Mouse (Mus musculus): ENCODE results near the gene Hoxc9. TPM values are rescaled to one million over a fixed set of nuclear protein-coding genes. Genes with fewer than 3 reads are reported as not detected.

Gene Hoxc9
- polyA plus RNA-seq, 1 experiment from 2014 or later, result not detected

DNA sequence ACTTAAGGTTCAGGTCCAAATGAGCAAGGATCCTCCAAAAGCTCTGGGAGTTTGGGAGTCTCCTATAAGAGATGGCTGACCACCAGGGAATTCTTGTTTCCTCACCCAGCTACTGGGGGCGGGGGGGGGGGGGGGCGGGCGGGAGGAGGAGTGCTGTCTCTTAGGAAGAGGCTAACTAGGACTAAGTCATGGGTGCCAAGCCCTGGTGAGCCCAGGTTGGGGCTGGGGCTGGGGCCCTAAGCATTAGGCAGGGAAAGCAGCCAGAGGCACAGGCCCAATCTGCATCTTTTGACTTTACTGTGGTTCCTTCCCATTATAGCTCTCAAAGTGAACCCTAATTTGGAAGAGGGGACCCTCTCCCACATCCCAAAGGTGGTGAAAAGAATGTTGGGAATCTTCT lies 55.9 kb downstream of the Hoxc9 start:
- no peak overlapping the region for H3K4me3 ChIP-seq
- no peak overlapping the region for H3K9ac ChIP-seq
- no peak overlapping the region for H3K4me2 ChIP-seq
- peaks cover 9% of the 10 kb centered on the region for H3K4me1 ChIP-seq (replicated peaks)
- peaks cover 98% of the 10 kb centered on the region for H3K27me3 ChIP-seq
- H3K36me3 ChIP-seq, result no peaks in the 10 kb centered on the region
- no peak for ATAC-seq (replicated peaks; ENCODE audit: insufficient number of reproducible peaks, insufficient read depth, low FRiP score, low read depth)
- 5% methylated on average over 3 of the region's 3 CpGs for WGBS
- H3K27ac ChIP-seq, result no peak overlapping the region
- H3K9me3 ChIP-seq (replicated peaks), result no peaks in the 10 kb centered on the region

DNA sequence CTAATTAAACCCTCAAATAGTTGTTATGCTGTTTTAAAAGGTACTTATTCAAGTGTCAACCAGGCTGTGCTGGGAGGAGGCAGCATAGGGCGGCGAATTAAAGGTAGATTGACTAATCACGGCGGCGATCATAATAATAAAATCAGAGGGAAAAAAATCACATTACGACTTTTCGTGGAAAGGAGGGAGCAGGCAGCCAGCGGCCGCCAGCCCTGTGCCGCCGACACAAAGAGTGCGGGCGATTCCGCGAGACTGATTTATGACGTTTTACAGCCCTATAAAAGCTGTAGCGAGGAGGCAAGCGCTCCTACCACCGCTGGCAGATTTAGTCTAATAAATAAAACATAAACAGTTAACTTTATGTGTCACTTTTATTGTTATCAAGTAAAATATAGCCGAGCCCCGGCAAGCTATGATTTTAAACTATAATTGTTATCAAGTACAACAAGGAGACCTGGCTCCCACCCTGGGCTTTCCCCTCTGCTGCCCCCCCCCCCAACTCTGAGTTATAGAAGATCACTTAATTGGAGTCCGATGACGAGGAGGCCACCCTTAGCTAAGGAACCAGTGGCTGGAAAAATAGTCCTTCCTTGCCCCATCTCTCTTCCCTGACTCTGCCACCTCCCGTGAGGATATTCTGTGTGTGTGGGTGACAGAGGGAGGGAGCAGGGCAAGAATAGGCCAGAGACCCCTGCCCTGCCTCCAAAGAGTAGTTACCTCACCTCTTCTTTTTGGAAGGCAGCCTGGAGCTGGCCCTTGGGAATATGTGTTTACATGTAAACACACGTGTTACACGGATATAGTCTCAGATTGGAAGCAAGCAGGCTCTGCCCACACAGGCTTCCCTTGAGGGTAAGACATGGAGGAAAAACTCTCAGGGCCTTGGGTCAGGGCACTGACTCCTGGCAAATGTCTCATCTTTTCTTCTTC lies 56.7 kb downstream of the Hoxc9 start:
- Histone ChIP-seq H3K27me3 (peaks cover 98% of the 10 kb centered on the region), H3K4me3 (no peak overlapping the region), H3K36me3 (no peaks in the 10 kb centered on the region), H3K4me2 (no peak overlapping the region), H3K9me3 (replicated peaks) (no peaks in the 10 kb centered on the region), H3K4me1 (replicated peaks) (peaks cover 9% of the 10 kb centered on the region), H3K27ac (no peak overlapping the region), H3K9ac (no peak overlapping the region)
- 4% methylated on average over 26 of the region's 26 CpGs for WGBS
- ATAC-seq (replicated peaks; ENCODE audit: insufficient number of reproducible peaks, insufficient read depth, low FRiP score, low read depth), result no peak

DNA sequence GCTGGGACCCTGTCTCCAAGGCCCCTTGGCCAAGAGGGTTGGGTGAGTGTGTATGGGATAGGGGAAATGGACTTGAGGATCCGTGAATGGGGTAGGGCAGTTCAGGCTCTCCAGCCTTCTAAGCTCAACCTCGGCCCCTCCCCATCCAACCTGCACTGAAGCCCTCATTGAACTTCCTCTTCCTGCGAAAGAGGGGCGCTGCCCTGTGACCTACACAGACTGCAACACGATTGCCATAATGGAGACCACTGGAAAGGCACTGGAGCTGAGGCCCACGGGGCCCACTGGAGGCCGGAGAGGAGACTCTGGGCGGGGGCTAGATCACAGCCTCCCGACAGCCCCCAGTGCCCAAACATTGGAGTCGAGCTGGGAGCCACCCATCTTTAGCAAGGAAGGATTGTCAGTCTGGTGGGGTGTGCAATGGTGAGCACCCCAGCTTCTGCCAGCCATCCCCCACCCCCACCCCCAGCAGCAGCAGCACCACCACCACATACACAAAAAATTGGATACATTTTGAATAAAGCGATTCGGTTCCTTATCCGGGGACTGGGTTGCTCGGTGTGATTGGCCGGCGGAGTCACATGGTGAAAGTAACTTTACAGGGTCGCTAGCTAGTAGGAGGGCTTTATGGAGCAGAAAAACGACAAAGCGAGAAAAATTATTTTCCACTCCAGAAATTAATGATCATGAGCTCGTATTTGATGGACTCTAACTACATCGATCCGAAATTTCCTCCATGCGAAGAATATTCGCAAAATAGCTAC lies 58.0 kb downstream of the Hoxc9 start:
- Histone ChIP-seq H3K4me3 (peak overlapping the region; percentile 42), H3K36me3 (no peaks in the 10 kb centered on the region), H3K27ac (no peak overlapping the region), H3K9ac (no peak overlapping the region), H3K9me3 (replicated peaks) (no peaks in the 10 kb centered on the region), H3K4me2 (peak overlapping the region; percentile 51), H3K27me3 (peaks cover 98% of the 10 kb centered on the region), H3K4me1 (replicated peaks) (peaks cover 9% of the 10 kb centered on the region)
- no peak for ATAC-seq (replicated peaks; ENCODE audit: insufficient number of reproducible peaks, insufficient read depth, low FRiP score, low read depth)
- 2% methylated on average over 24 of the region's 24 CpGs for WGBS

MicroRNAs encoded within 50 kb of the gene (microRNA counts, 519-probe panel; counts per million panel counts)
- microRNA mmu-miR-615-3p (not detected), microRNA mmu-miR-615-5p (not detected)

Small RNA genes within 50 kb of the gene (microRNA-seq; reads per million reads assigned to microRNA genes)
- gene Mir196a-2 (21.8 reads per million, percentile 34 among the genes with 10 or more reads in this experiment), gene Mir615 (143 reads per million, percentile 55 among the genes with 10 or more reads in this experiment)

Other genes with a start within 250 kb of the Hoxc9 start
- not detected in 2 replicates for gene Hoxc13, start 55.3 kb upstream of the Hoxc9 start, polyA plus RNA-seq (2015; fragmentation: Nextera tagmentation; extraction: Ambion mirVana)
- gene Hoxc12, start 39.7 kb upstream of the Hoxc9 start, polyA plus RNA-seq (2015; fragmentation: Nextera tagmentation; extraction: Ambion mirVana), result not detected in 2 replicates
- gene Hoxc11, start 22.0 kb upstream of the Hoxc9 start, polyA plus RNA-seq (2015; fragmentation: Nextera tagmentation; extraction: Ambion mirVana), result not detected in 2 replicates
- 0.16 TPM in 1 of 2 replicates, not detected in the other for gene Hoxc10, start 9.6 kb upstream of the Hoxc9 start, polyA plus RNA-seq (2015; fragmentation: Nextera tagmentation; extraction: Ambion mirVana)
- gene Hoxc5, start 9.0 kb upstream of the Hoxc9 start, polyA plus RNA-seq (2015; fragmentation: Nextera tagmentation; extraction: Ambion mirVana), result 0.42 and 0.80 TPM in 2 replicates
- 0.16 TPM in 1 of 2 replicates, not detected in the other for gene Hoxc8, start 14.2 kb downstream of the Hoxc9 start, polyA plus RNA-seq (2015; fragmentation: Nextera tagmentation; extraction: Ambion mirVana)
- gene Hoxc6, start 21.8 kb downstream of the Hoxc9 start, polyA plus RNA-seq (2015; fragmentation: Nextera tagmentation; extraction: Ambion mirVana), result 0.43 and 0.57 TPM in 2 replicates
- 0.52 and 1.7 TPM in 2 replicates for gene Hoxc4, start 42.5 kb downstream of the Hoxc9 start, polyA plus RNA-seq (2015; fragmentation: Nextera tagmentation; extraction: Ambion mirVana)
- 14.1 and 16.8 TPM in 2 replicates for gene Smug1, start 190.7 kb downstream of the Hoxc9 start, polyA plus RNA-seq (2015; fragmentation: Nextera tagmentation; extraction: Ambion mirVana)

Measured in heart, embryonic 15.5 days (tissue).